Mouse (Mus musculus): ENCODE results near the gene Kifc3. TPM values are rescaled to one million over a fixed set of nuclear protein-coding genes. Genes with fewer than 3 reads are reported as not detected.

Gene Kifc3
- polyA plus RNA-seq, 1 experiment: 63.9 TPM

- H3K36me3 ChIP-seq (ENCODE audit: control insufficient read depth, insufficient read depth, low read length): no peaks in the 10 kb centered on the region
- no peak overlapping the region for H3K27ac ChIP-seq (ENCODE audit: control insufficient read depth, insufficient read depth, low read depth, low read length)
- no peaks in the 10 kb centered on the region for H3K4me1 ChIP-seq (ENCODE audit: control insufficient read depth, insufficient read depth, low read length)
- peak; percentile 21; the same call in 1 of the 2 replicates for TF ChIP-seq CTCF (IDR thresholded peaks at IDR 0.05; ENCODE audit: control insufficient read depth, insufficient read depth, insufficient replicate concordance, low read depth, low read length)
- TF ChIP-seq POLR2A (IDR thresholded peaks at IDR 0.05; ENCODE audit: control insufficient read depth, low read depth, low read length): no peak
- H3K27me3 ChIP-seq (ENCODE audit: control insufficient read depth, insufficient read depth, low read length): no peaks in the 10 kb centered on the region
- H3K4me3 ChIP-seq (ENCODE audit: control insufficient read depth, low read depth, low read length): no peak overlapping the region
Measured at GRCm38 (mm10) chr8:95123455-95123854, 79.2 kb downstream of the Kifc3 start.

DNA sequence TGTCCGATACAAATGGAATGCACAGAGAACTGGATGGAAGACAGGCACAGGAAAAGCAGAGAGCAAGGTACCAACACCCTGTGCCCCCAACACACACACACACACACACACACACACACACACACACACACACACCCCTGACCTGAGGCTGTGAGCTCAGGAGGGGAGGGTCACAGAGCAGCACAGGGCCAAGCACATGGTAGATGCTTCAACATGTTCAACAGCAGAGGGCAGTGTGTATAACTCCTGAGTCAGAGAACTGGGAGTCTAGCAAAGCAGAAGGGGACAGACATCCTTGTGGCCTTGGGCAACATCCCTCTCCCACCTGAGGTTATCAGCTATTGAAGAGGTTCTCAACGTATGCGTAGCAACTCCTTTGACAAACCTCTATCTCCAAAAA lies 88.9 kb downstream of the Kifc3 start:
- TF ChIP-seq POLR2A (IDR thresholded peaks at IDR 0.05; ENCODE audit: control insufficient read depth, low read depth, low read length) (no peak; the same call in 1 of the 2 replicates), CTCF (IDR thresholded peaks at IDR 0.05; ENCODE audit: control insufficient read depth, insufficient read depth, insufficient replicate concordance, low read depth, low read length) (peak; percentile 32; the same call in 1 of the 2 replicates)
- Histone ChIP-seq H3K36me3 (ENCODE audit: control insufficient read depth, insufficient read depth, low read length) (no peaks in the 10 kb centered on the region), H3K4me3 (ENCODE audit: control insufficient read depth, low read depth, low read length) (peak overlapping the region; percentile 75), H3K27me3 (ENCODE audit: control insufficient read depth, insufficient read depth, low read length) (no peaks in the 10 kb centered on the region), H3K4me1 (ENCODE audit: control insufficient read depth, insufficient read depth, low read length) (no peaks in the 10 kb centered on the region), H3K27ac (ENCODE audit: control insufficient read depth, insufficient read depth, low read depth, low read length) (no peak overlapping the region)

DNA sequence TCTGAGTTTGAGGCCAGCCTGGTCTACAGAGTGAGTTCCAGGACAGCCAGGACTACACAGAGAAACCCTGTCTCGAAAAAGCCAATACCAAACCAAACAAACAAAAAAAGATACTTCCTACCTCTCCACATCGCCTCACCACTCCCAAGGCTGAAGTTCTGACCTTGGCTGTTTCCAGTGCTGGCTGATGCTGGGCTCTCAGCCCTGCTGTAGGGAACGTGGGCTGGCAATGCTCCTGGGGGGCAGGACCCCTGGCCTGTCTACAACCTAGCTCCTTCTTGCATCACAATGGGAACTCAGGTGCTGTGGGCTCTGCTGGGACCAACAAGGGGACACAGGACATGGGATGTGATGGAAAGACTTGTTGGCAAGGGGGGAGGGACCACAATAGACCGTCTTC lies 89.5 kb downstream of the Kifc3 start:
- Histone ChIP-seq H3K27me3 (ENCODE audit: control insufficient read depth, insufficient read depth, low read length) (no peaks in the 10 kb centered on the region), H3K4me1 (ENCODE audit: control insufficient read depth, insufficient read depth, low read length) (no peaks in the 10 kb centered on the region), H3K36me3 (ENCODE audit: control insufficient read depth, insufficient read depth, low read length) (no peaks in the 10 kb centered on the region), H3K4me3 (ENCODE audit: control insufficient read depth, low read depth, low read length) (peak overlapping the region; percentile 75), H3K27ac (ENCODE audit: control insufficient read depth, insufficient read depth, low read depth, low read length) (0 out of 2 replicates have a peak overlapping the region, but pooled peaks have one; percentile 48)
- TF ChIP-seq CTCF (IDR thresholded peaks at IDR 0.05; ENCODE audit: control insufficient read depth, insufficient read depth, insufficient replicate concordance, low read depth, low read length) (no peak), POLR2A (IDR thresholded peaks at IDR 0.05; ENCODE audit: control insufficient read depth, low read depth, low read length) (no peak; the same call in 1 of the 2 replicates)

GRCm38 (mm10) chr8:95112594-95112993 lies 90.0 kb downstream of the Kifc3 start:
- peak overlapping the region; percentile 75 for H3K4me3 ChIP-seq (ENCODE audit: control insufficient read depth, low read depth, low read length)
- H3K4me1 ChIP-seq (ENCODE audit: control insufficient read depth, insufficient read depth, low read length): no peaks in the 10 kb centered on the region
- no peak for TF ChIP-seq POLR2A (IDR thresholded peaks at IDR 0.05; ENCODE audit: control insufficient read depth, low read depth, low read length)
- no peak for TF ChIP-seq CTCF (IDR thresholded peaks at IDR 0.05; ENCODE audit: control insufficient read depth, insufficient read depth, insufficient replicate concordance, low read depth, low read length)
- H3K27me3 ChIP-seq (ENCODE audit: control insufficient read depth, insufficient read depth, low read length): no peaks in the 10 kb centered on the region
- H3K36me3 ChIP-seq (ENCODE audit: control insufficient read depth, insufficient read depth, low read length): no peaks in the 10 kb centered on the region
- H3K27ac ChIP-seq (ENCODE audit: control insufficient read depth, insufficient read depth, low read depth, low read length): no peak overlapping the region

DNA sequence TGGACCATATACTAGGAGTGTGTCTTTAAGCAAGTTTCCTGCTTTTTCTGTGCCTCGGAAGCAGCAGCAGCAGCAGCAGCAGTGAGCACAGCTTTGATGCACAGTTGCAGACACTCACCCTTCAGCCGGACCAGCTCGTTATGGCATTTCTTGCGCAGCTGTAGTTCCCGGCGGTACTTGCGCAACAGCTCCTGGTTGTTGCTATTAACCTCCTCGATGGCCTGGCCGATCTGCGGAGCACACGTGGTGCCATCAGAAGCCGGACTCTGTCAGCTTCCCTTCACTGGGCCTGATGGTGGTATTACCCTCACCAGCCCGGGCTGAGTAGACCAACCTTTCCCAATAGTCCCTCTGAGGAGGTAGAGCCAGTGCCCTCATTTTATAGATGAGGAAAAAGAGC lies 95.3 kb downstream of the Kifc3 start:
- no peaks in the 10 kb centered on the region for H3K4me1 ChIP-seq (ENCODE audit: control insufficient read depth, insufficient read depth, low read length)
- no peaks in the 10 kb centered on the region for H3K27me3 ChIP-seq (ENCODE audit: control insufficient read depth, insufficient read depth, low read length)
- TF ChIP-seq POLR2A (IDR thresholded peaks at IDR 0.05; ENCODE audit: control insufficient read depth, low read depth, low read length) (no peak), CTCF (IDR thresholded peaks at IDR 0.05; ENCODE audit: control insufficient read depth, insufficient read depth, insufficient replicate concordance, low read depth, low read length) (no peak)
- H3K36me3 ChIP-seq (ENCODE audit: control insufficient read depth, insufficient read depth, low read length): no peaks in the 10 kb centered on the region
- no peak overlapping the region for H3K4me3 ChIP-seq (ENCODE audit: control insufficient read depth, low read depth, low read length)
- no peak overlapping the region for H3K27ac ChIP-seq (ENCODE audit: control insufficient read depth, insufficient read depth, low read depth, low read length)

DNA sequence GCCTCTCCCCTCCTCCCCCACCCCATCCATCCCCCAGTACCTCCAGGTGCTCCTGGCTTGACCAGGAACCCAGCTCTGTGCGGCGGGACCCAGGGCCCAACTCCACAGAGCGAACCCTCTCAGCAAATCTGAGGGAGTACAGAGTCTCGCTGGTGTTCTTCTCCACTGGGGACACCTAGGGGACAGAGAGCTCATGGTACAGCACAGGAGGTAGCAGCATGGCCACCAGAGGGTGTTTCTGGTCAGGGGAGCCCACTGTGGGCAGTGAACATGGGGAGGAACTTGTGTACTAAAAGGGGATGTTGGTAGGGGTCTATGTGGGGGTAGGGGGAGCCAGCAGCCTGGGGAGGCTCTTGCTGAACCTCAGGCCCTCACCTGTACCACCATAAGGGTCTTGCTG lies 100.6 kb downstream of the Kifc3 start:
- no peaks in the 10 kb centered on the region for H3K4me1 ChIP-seq (ENCODE audit: control insufficient read depth, insufficient read depth, low read length)
- no peak for TF ChIP-seq POLR2A (IDR thresholded peaks at IDR 0.05; ENCODE audit: control insufficient read depth, low read depth, low read length)
- TF ChIP-seq CTCF (IDR thresholded peaks at IDR 0.05; ENCODE audit: control insufficient read depth, insufficient read depth, insufficient replicate concordance, low read depth, low read length): peak; percentile 25; the same call in 1 of the 2 replicates
- H3K36me3 ChIP-seq (ENCODE audit: control insufficient read depth, insufficient read depth, low read length): no peaks in the 10 kb centered on the region; the same call in 1 of the 2 replicates
- H3K4me3 ChIP-seq (ENCODE audit: control insufficient read depth, low read depth, low read length): no peak overlapping the region
- H3K27me3 ChIP-seq (ENCODE audit: control insufficient read depth, insufficient read depth, low read length): no peaks in the 10 kb centered on the region
- no peak overlapping the region for H3K27ac ChIP-seq (ENCODE audit: control insufficient read depth, insufficient read depth, low read depth, low read length)

GRCm38 (mm10) chr8:95099009-95099408 lies 103.6 kb downstream of the Kifc3 start:
- no peak overlapping the region for H3K27ac ChIP-seq (ENCODE audit: control insufficient read depth, insufficient read depth, low read depth, low read length)
- TF ChIP-seq POLR2A (IDR thresholded peaks at IDR 0.05; ENCODE audit: control insufficient read depth, low read depth, low read length) (no peak), CTCF (IDR thresholded peaks at IDR 0.05; ENCODE audit: control insufficient read depth, insufficient read depth, insufficient replicate concordance, low read depth, low read length) (peak; percentile 86; the same call in 1 of the 2 replicates)
- H3K36me3 ChIP-seq (ENCODE audit: control insufficient read depth, insufficient read depth, low read length): no peaks in the 10 kb centered on the region; the same call in 1 of the 2 replicates
- H3K4me3 ChIP-seq (ENCODE audit: control insufficient read depth, low read depth, low read length): no peak overlapping the region
- H3K4me1 ChIP-seq (ENCODE audit: control insufficient read depth, insufficient read depth, low read length): no peaks in the 10 kb centered on the region
- H3K27me3 ChIP-seq (ENCODE audit: control insufficient read depth, insufficient read depth, low read length): no peaks in the 10 kb centered on the region

Data from testis, adult 2 months (tissue).